Mouse (Mus musculus) NIH3T3 (cell line): ENCODE measurements around the gene Narfl.
"Not testable (repeated sequence)": the region's sequence is repeated elsewhere in the genome, so short reads cannot be mapped to it uniquely, and the experiment has no call there.

Experiments
- DNase-seq: peaks from one replicate; pipeline ENCODE4 v3.0.0-alpha.2; 2012; ENCODE audit warnings: low read depth

Gene Narfl

GRCm38 (mm10) chr17:25773549-25774120 is at the start of gene Narfl:
Gene Narfl, plus strand, starts transcription at chr17:25773776.
- peak; percentile 100 for DNase-seq

GRCm38 (mm10) chr17:25723919-25724318 is 49.7 kb upstream of the Narfl start:
- DNase-seq: peak; percentile 56

GRCm38 (mm10) chr17:25725264-25725663 is 48.3 kb upstream of the Narfl start:
- no peak for DNase-seq

- DNase-seq: peak; percentile 100
Measured at GRCm38 (mm10) chr17:25727265-25728008, 46.1 kb upstream of the Narfl start, which contains the start of the genes Chtf18 and Rpusd1. Gene Chtf18, minus strand, starts transcription at chr17:25727419. Gene Rpusd1, plus strand, starts transcription at chr17:25727670.

- no peak for DNase-seq
Measured at GRCm38 (mm10) chr17:25728009-25728270, 45.6 kb upstream of the Narfl start.

- peak; percentile 82 for DNase-seq
Measured at GRCm38 (mm10) chr17:25732082-25732481, 41.5 kb upstream of the Narfl start.

- peak; percentile 63 for DNase-seq
Measured at GRCm38 (mm10) chr17:25735246-25735645, 38.3 kb upstream of the Narfl start.

- DNase-seq: peak; percentile 38
Measured at GRCm38 (mm10) chr17:25735745-25736144, 37.8 kb upstream of the Narfl start, which contains the start of gene Mslnl. Gene Mslnl, plus strand, starts transcription at chr17:25736042.

GRCm38 (mm10) chr17:25738861-25739260 is 34.7 kb upstream of the Narfl start:
- no peak for DNase-seq

- DNase-seq: not testable (repeated sequence)
Measured at GRCm38 (mm10) chr17:25741471-25741870, 32.1 kb upstream of the Narfl start.

- DNase-seq: no peak
Measured at GRCm38 (mm10) chr17:25743831-25744230, 29.7 kb upstream of the Narfl start.

GRCm38 (mm10) chr17:25744311-25744710 is 29.3 kb upstream of the Narfl start:
- DNase-seq: no peak

- DNase-seq: no peak
Measured at GRCm38 (mm10) chr17:25748238-25748637, 25.3 kb upstream of the Narfl start.

GRCm38 (mm10) chr17:25749314-25749713 is 24.3 kb upstream of the Narfl start:
- no peak for DNase-seq

GRCm38 (mm10) chr17:25751446-25751845 is 22.1 kb upstream of the Narfl start:
- DNase-seq: peak; percentile 90

GRCm38 (mm10) chr17:25754241-25754640 is 19.3 kb upstream of the Narfl start, which contains the start of gene Msln:
Gene Msln, minus strand, starts transcription at chr17:25754378.
- DNase-seq: peak; percentile 52

GRCm38 (mm10) chr17:25755086-25755485 is 18.5 kb upstream of the Narfl start:
- no peak for DNase-seq

- DNase-seq: no peak
Measured at GRCm38 (mm10) chr17:25755627-25756377, 17.8 kb upstream of the Narfl start.

- peak; percentile 88 for DNase-seq
Measured at GRCm38 (mm10) chr17:25756378-25757242, 17.0 kb upstream of the Narfl start.

- DNase-seq: peak; percentile 59
Measured at GRCm38 (mm10) chr17:25757691-25758090, 15.9 kb upstream of the Narfl start.

- DNase-seq: no peak
Measured at GRCm38 (mm10) chr17:25760148-25760547, 13.4 kb upstream of the Narfl start.

- DNase-seq: no peak
Measured at GRCm38 (mm10) chr17:25761561-25761970, 12.0 kb upstream of the Narfl start.
